Comparison of ENCODE assay signal across 8 mouse cellular contexts in genomic region chr6:84375498-84375897, GRCm38 (mm10).
DNase-seq lines count a peak whose midpoint lies in the region; ATAC-seq lines count a peak whose summit lies in the region.
"Had no signal": no experiment of that assay in that cellular context is flagged by ENCODE, and none has a peak within 500 bp of the region (broad histone marks: within the 10 kb centered on the region; RNA-seq: fewer than 3 reads in every experiment).

No protein-coding gene starts in this region.

- no peak overlapping the region for H3K4me2 ChIP-seq in liver, embryonic 11.5 days
- H3K4me2 ChIP-seq in limb, embryonic 13.5 days (replicated peaks), result no peak overlapping the region
- H3K4me2 ChIP-seq: neural tube, embryonic 13.5 days had no signal

- intact Hi-C loops in heart, postnatal 36 days (cut with DNase I), result no loop called here

- H3K36me3 ChIP-seq in liver, embryonic 11.5 days (ENCODE audit: control insufficient read depth, insufficient read depth, low read length), result no peaks in the 10 kb centered on the region
- H3K36me3 ChIP-seq in limb, embryonic 13.5 days, result no peaks in the 10 kb centered on the region
- H3K36me3 ChIP-seq: neural tube, embryonic 13.5 days had no signal

- DNase-seq in liver (peak; percentile 46), R1 (ENCODE audit: low read depth, low spot score) (peak; percentile 63)
- no peak for DNase-seq in liver, embryonic 11.5 days (ENCODE audit: low spot score)
- DNase-seq in cerebellum, postnatal 10 days, result peak; percentile 80 to 82
- DNase-seq in heart, postnatal 36 days, result peak; percentile 35 to 52
- DNase-seq in right cerebral cortex, adult 2 months (ENCODE audit: low spot score in 2 of 2), result peak; percentile 26 to 39

- 17% methylated on average over 8 of the region's 8 CpGs for WGBS in liver, embryonic 11.5 days
- 10% methylated on average over 8 of the region's 8 CpGs for WGBS in limb, embryonic 13.5 days

- H3K9me3 ChIP-seq in liver, embryonic 11.5 days (ENCODE audit: control insufficient read depth, low read length), result no peaks in the 10 kb centered on the region
- H3K9me3 ChIP-seq in limb, embryonic 13.5 days, result no peaks in the 10 kb centered on the region
- H3K9me3 ChIP-seq: neural tube, embryonic 13.5 days had no signal

- H3K27me3 ChIP-seq in liver, embryonic 11.5 days (replicated peaks; ENCODE audit: control insufficient read depth, insufficient read depth, low read length), result peaks cover 8% of the 10 kb centered on the region; the same call in 1 of the 2 replicates
- peaks cover 20% of the 10 kb centered on the region for H3K27me3 ChIP-seq in limb, embryonic 13.5 days

- H3K27ac ChIP-seq in liver, embryonic 11.5 days (ENCODE audit: low read depth, low read length), result no peak overlapping the region
- H3K27ac ChIP-seq in limb, embryonic 13.5 days, result no peak overlapping the region
- H3K27ac ChIP-seq: neural tube, embryonic 13.5 days had no signal

- no peak overlapping the region for H3K9ac ChIP-seq in liver, embryonic 11.5 days (ENCODE audit: low read depth, low read length)
- no peak overlapping the region for H3K9ac ChIP-seq in limb, embryonic 13.5 days
- H3K9ac ChIP-seq: neural tube, embryonic 13.5 days had no signal

- no peak overlapping the region for H3K4me3 ChIP-seq in liver, embryonic 11.5 days (ENCODE audit: low read depth, low read length)
- H3K4me3 ChIP-seq in limb, embryonic 13.5 days, result no peak overlapping the region
- H3K4me3 ChIP-seq: neural tube, embryonic 13.5 days had no signal

- no peak for ATAC-seq in liver, embryonic 11.5 days (replicated peaks; ENCODE audit: low FRiP score)
- ATAC-seq in limb, embryonic 13.5 days (ENCODE audit: low FRiP score, low read depth), result peak; percentile 24; the same call in 1 of the 2 replicates

- H3K4me1 ChIP-seq in liver, embryonic 11.5 days (replicated peaks; ENCODE audit: control insufficient read depth, insufficient read depth, low read length), result no peaks in the 10 kb centered on the region
- H3K4me1 ChIP-seq in limb, embryonic 13.5 days, result peaks cover 12% of the 10 kb centered on the region
- H3K4me1 ChIP-seq: neural tube, embryonic 13.5 days had no signal
